Mouse (Mus musculus): Measurements from ENCODE around the gene Hhat.

DNA sequence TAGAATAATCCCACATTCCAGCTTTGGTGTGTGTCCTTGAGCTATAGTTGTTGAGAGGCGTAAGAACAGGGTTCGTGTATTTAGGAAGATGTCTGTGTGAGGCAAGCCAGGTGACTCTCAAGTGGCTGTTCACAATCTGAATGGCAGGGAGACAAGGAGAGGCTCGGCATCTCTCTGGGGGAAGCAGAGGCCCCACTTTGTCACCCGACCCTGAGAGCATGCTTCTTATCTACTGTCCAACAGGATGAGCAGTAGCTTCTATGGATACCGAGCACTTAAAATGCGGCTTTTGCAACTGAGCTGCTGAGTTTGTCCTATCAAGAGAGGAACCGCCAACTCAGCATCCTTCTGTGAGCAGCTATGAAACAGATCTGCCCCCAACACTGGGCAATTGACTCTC, 120.4 kb downstream of the Hhat start:
- TF ChIP-seq CTCF (IDR thresholded peaks at IDR 0.05; ENCODE audit: control insufficient read depth, insufficient read depth, insufficient read length), result no peak
- TF ChIP-seq USF1 (IDR thresholded peaks at IDR 0.05; ENCODE audit: low read depth), result no peak
- TF ChIP-seq MYOG (IDR thresholded peaks at IDR 0.05; ENCODE audit: control insufficient read depth, extremely low read depth, insufficient read length), result no peak
- TF ChIP-seq MYOD1 (IDR thresholded peaks at IDR 0.05; ENCODE audit: control insufficient read depth, insufficient read length, low read depth), result no peak
- no peak for TF ChIP-seq MAX (IDR thresholded peaks at IDR 0.05)
- TF ChIP-seq FOSL1 (IDR thresholded peaks at IDR 0.05; ENCODE audit: insufficient read depth, low read length, poor library complexity, severe bottlenecking), result no peak
- TF ChIP-seq CEBPB (IDR thresholded peaks at IDR 0.05; ENCODE audit: low read depth), result no peak
